Mouse (Mus musculus): ENCODE results near the gene Kbtbd2. TPM values are rescaled to one million over a fixed set of nuclear protein-coding genes. Genes with fewer than 3 reads are reported as not detected.
A peak's percentile ranks its signal among the peaks of the same experiment; 100 is the strongest.

Kbtbd2 gene
- polyA plus RNA-seq, 1 experiment from 2014 or later: 35.0 TPM

- ATAC-seq (replicated peaks; ENCODE audit: insufficient number of reproducible peaks, low FRiP score, low TSS enrichment, low read depth) (no peak), DNase-seq (ENCODE audit: low spot score) (no peak)
- H3K27me3 ChIP-seq (ENCODE audit: control insufficient read depth, insufficient read depth, low read length): no peaks in the 10 kb centered on the region
- no peaks in the 10 kb centered on the region for H3K36me3 ChIP-seq (replicated peaks; ENCODE audit: control insufficient read depth, insufficient read depth, low read depth, low read length)
- no peak overlapping the region for H3K9ac ChIP-seq (replicated peaks; ENCODE audit: low read length)
- H3K4me1 ChIP-seq (ENCODE audit: control insufficient read depth, insufficient read depth, low read length): no peaks in the 10 kb centered on the region
- no peaks in the 10 kb centered on the region for H3K9me3 ChIP-seq (replicated peaks; ENCODE audit: control insufficient read depth, low read length)
- WGBS: 79% methylated on average over 4 of the region's 4 CpGs
- no peak overlapping the region for H3K4me3 ChIP-seq (ENCODE audit: low read depth, low read length)
- no peak overlapping the region for H3K27ac ChIP-seq (replicated peaks; ENCODE audit: low read depth, low read length)
- H3K4me2 ChIP-seq (ENCODE audit: low read depth, low read length): no peak overlapping the region
These were observed 7.4 kb upstream of the Kbtbd2 start for GRCm38 (mm10) chr6:56805026-56805425.

DNA sequence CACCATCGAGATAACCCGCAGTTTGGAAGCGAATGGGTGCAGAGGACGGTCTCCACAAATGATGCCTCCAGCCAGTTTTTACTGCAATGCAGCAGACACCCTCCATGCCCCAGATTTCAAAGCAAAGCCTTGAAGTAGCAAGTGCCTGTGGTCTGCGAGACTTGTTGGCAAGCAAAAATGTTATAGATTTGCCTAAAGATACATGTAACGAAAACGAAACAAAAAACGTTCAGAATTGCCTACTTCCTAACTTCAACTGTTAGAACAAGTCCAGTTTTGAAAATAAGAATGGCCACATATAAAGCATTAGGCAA is 496 bp upstream of the Kbtbd2 start:
- peak overlapping the region; percentile 97 for H3K9ac ChIP-seq (replicated peaks; ENCODE audit: low read length)
- 17% methylated on average over 8 of the region's 8 CpGs for WGBS
- peak overlapping the region; percentile 66 for H3K4me2 ChIP-seq (ENCODE audit: low read depth, low read length)
- H3K4me1 ChIP-seq (ENCODE audit: control insufficient read depth, insufficient read depth, low read length): peaks cover 6% of the 10 kb centered on the region; the same call in 1 of the 2 replicates
- H3K36me3 ChIP-seq (replicated peaks; ENCODE audit: control insufficient read depth, insufficient read depth, low read depth, low read length): no peaks in the 10 kb centered on the region
- H3K4me3 ChIP-seq (ENCODE audit: low read depth, low read length): peak overlapping the region; percentile 90
- peak; percentile 10 for DNase-seq (ENCODE audit: low spot score)
- H3K27ac ChIP-seq (replicated peaks; ENCODE audit: low read depth, low read length): peak overlapping the region; percentile 100
- no peaks in the 10 kb centered on the region for H3K9me3 ChIP-seq (replicated peaks; ENCODE audit: control insufficient read depth, low read length)
- ATAC-seq (replicated peaks; ENCODE audit: insufficient number of reproducible peaks, low FRiP score, low TSS enrichment, low read depth): no peak
- H3K27me3 ChIP-seq (ENCODE audit: control insufficient read depth, insufficient read depth, low read length): no peaks in the 10 kb centered on the region

- under 1% methylated on average over 16 of the region's 16 CpGs for WGBS
- Histone ChIP-seq H3K9ac (replicated peaks; ENCODE audit: low read length) (peak overlapping the region; percentile 97), H3K4me2 (ENCODE audit: low read depth, low read length) (peak overlapping the region; percentile 53), H3K36me3 (replicated peaks; ENCODE audit: control insufficient read depth, insufficient read depth, low read depth, low read length) (no peaks in the 10 kb centered on the region), H3K9me3 (replicated peaks; ENCODE audit: control insufficient read depth, low read length) (no peaks in the 10 kb centered on the region), H3K4me3 (ENCODE audit: low read depth, low read length) (peak overlapping the region; percentile 90), H3K27ac (replicated peaks; ENCODE audit: low read depth, low read length) (peak overlapping the region; percentile 100), H3K4me1 (ENCODE audit: control insufficient read depth, insufficient read depth, low read length) (peaks cover 6% of the 10 kb centered on the region; the same call in 1 of the 2 replicates), H3K27me3 (ENCODE audit: control insufficient read depth, insufficient read depth, low read length) (no peaks in the 10 kb centered on the region)
- DNase-seq (ENCODE audit: low spot score) (peak; percentile 63), ATAC-seq (replicated peaks; ENCODE audit: insufficient number of reproducible peaks, low FRiP score, low TSS enrichment, low read depth) (0 out of 2 replicates have a peak, but pooled peaks have one; percentile 0)
These were observed 908 bp downstream of the Kbtbd2 start for GRCm38 (mm10) chr6:56796668-56797141.

GRCm38 (mm10) chr6:56796232-56796631 is 1.4 kb downstream of the Kbtbd2 start:
- Histone ChIP-seq H3K4me3 (ENCODE audit: low read depth, low read length) (peak overlapping the region; percentile 90), H3K4me2 (ENCODE audit: low read depth, low read length) (peak overlapping the region; percentile 53), H3K27me3 (ENCODE audit: control insufficient read depth, insufficient read depth, low read length) (no peaks in the 10 kb centered on the region), H3K36me3 (replicated peaks; ENCODE audit: control insufficient read depth, insufficient read depth, low read depth, low read length) (no peaks in the 10 kb centered on the region), H3K4me1 (ENCODE audit: control insufficient read depth, insufficient read depth, low read length) (peaks cover 6% of the 10 kb centered on the region; the same call in 1 of the 2 replicates), H3K27ac (replicated peaks; ENCODE audit: low read depth, low read length) (peak overlapping the region; percentile 100; the same call in 1 of the 2 replicates), H3K9ac (replicated peaks; ENCODE audit: low read length) (peak overlapping the region; percentile 97), H3K9me3 (replicated peaks; ENCODE audit: control insufficient read depth, low read length) (no peaks in the 10 kb centered on the region)
- DNase-seq (ENCODE audit: low spot score) (no peak), ATAC-seq (replicated peaks; ENCODE audit: insufficient number of reproducible peaks, low FRiP score, low TSS enrichment, low read depth) (no peak)
- WGBS: 12% methylated on average over 8 of the region's 8 CpGs

DNA sequence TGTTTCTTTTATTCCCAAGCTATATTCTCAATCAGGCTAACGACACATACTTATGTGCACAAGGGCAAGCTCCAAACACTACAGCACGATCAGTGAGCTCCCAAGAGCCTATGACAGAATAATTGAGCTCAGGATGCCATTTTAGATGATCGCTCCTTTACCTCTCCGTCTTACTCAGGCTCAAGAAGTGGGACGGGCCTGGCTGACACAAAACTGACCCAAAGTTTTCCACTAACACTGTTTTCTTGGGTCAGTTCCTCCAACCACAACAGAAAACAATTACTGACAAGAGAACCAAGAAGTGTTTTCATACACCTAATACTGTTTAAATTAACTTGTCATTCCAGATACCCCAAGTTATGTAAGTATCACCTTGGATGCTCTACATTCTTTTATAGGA is 2.8 kb downstream of the Kbtbd2 start:
- H3K36me3 ChIP-seq (replicated peaks; ENCODE audit: control insufficient read depth, insufficient read depth, low read depth, low read length): no peaks in the 10 kb centered on the region
- ATAC-seq (replicated peaks; ENCODE audit: insufficient number of reproducible peaks, low FRiP score, low TSS enrichment, low read depth): no peak
- no peak for DNase-seq (ENCODE audit: low spot score)
- no peak overlapping the region for H3K4me2 ChIP-seq (ENCODE audit: low read depth, low read length)
- H3K9ac ChIP-seq (replicated peaks; ENCODE audit: low read length): no peak overlapping the region
- 87% methylated on average over 5 of the region's 5 CpGs for WGBS
- H3K27me3 ChIP-seq (ENCODE audit: control insufficient read depth, insufficient read depth, low read length): no peaks in the 10 kb centered on the region
- H3K4me1 ChIP-seq (ENCODE audit: control insufficient read depth, insufficient read depth, low read length): peaks cover 6% of the 10 kb centered on the region; the same call in 1 of the 2 replicates
- H3K4me3 ChIP-seq (ENCODE audit: low read depth, low read length): no peak overlapping the region
- H3K27ac ChIP-seq (replicated peaks; ENCODE audit: low read depth, low read length): no peak overlapping the region
- H3K9me3 ChIP-seq (replicated peaks; ENCODE audit: control insufficient read depth, low read length): no peaks in the 10 kb centered on the region

DNA sequence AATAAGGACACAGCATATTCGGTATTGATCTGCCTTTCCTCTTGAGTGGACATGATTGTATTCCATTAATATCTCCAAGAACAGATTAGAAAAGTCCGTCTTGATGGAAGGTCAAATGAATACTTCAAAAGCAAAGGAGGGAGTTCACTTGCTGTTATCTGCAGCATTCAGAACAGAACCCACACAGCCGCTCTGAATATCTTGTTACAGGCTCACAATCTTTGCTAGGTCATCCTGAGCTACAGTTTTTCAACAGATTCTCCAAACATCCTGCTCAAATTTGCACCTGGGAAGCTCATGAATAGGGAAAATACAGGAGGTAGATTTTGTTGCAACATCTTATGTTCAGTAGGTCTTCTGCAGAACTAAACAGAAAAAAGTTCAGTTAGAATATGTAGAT is 8.3 kb downstream of the Kbtbd2 start:
- H3K4me1 ChIP-seq (ENCODE audit: control insufficient read depth, insufficient read depth, low read length): no peaks in the 10 kb centered on the region
- no peaks in the 10 kb centered on the region for H3K36me3 ChIP-seq (replicated peaks; ENCODE audit: control insufficient read depth, insufficient read depth, low read depth, low read length)
- no peaks in the 10 kb centered on the region for H3K9me3 ChIP-seq (replicated peaks; ENCODE audit: control insufficient read depth, low read length)
- no peak for ATAC-seq (replicated peaks; ENCODE audit: insufficient number of reproducible peaks, low FRiP score, low TSS enrichment, low read depth)
- no peaks in the 10 kb centered on the region for H3K27me3 ChIP-seq (ENCODE audit: control insufficient read depth, insufficient read depth, low read length)
- H3K9ac ChIP-seq (replicated peaks; ENCODE audit: low read length): no peak overlapping the region
- no peak overlapping the region for H3K27ac ChIP-seq (replicated peaks; ENCODE audit: low read depth, low read length)
- H3K4me3 ChIP-seq (ENCODE audit: low read depth, low read length): no peak overlapping the region
- H3K4me2 ChIP-seq (ENCODE audit: low read depth, low read length): no peak overlapping the region
- DNase-seq (ENCODE audit: low spot score): no peak
- WGBS: 88% methylated on average over 3 of the region's 3 CpGs

DNA sequence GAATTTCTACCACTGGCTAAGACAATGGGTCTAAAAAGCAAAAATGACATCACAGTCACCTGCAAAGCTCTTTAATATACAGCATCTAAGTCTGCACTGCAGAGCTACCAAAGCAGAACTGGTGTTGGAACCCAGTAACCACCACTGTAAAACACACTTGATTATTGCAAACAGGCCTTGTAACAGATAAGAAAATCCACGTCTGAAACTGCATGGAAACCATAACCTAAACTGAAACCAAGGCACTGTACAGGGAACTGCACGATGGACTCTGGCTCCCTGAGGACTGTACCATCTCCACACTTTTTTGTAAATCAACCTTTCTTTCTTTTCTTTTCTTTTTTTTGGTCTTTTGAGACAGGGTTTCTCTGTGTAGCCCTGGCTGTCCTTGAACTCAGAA is 9.9 kb downstream of the Kbtbd2 start:
- Histone ChIP-seq H3K4me3 (ENCODE audit: low read depth, low read length) (no peak overlapping the region), H3K36me3 (replicated peaks; ENCODE audit: control insufficient read depth, insufficient read depth, low read depth, low read length) (no peaks in the 10 kb centered on the region; the same call in 1 of the 2 replicates), H3K9ac (replicated peaks; ENCODE audit: low read length) (no peak overlapping the region), H3K9me3 (replicated peaks; ENCODE audit: control insufficient read depth, low read length) (no peaks in the 10 kb centered on the region), H3K4me1 (ENCODE audit: control insufficient read depth, insufficient read depth, low read length) (no peaks in the 10 kb centered on the region), H3K27ac (replicated peaks; ENCODE audit: low read depth, low read length) (no peak overlapping the region), H3K27me3 (ENCODE audit: control insufficient read depth, insufficient read depth, low read length) (no peaks in the 10 kb centered on the region), H3K4me2 (ENCODE audit: low read depth, low read length) (no peak overlapping the region)
- DNase-seq (ENCODE audit: low spot score) (no peak), ATAC-seq (replicated peaks; ENCODE audit: insufficient number of reproducible peaks, low FRiP score, low TSS enrichment, low read depth) (no peak)
- 87% methylated on average over 2 of the region's 2 CpGs for WGBS

DNA sequence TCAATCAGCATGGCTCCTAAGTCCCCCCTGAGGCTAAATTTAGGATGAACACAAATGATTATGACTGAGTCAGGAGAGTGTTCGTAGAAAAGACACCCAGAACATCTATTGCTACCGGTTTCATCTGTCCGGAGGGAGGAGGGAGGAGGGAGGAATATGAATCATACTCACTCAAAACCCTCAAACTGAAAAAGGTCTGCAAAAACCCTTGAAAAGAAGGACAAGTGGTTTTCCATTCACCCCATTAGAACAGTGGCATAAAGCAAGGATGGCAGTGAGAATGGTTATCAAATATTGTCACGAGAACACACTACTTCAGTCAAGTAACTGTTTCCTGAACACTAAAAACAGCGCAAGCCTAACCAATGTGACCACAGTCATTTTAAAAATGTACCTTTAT is 12.5 kb downstream of the Kbtbd2 start:
- Histone ChIP-seq H3K9ac (replicated peaks; ENCODE audit: low read length) (no peak overlapping the region), H3K27ac (replicated peaks; ENCODE audit: low read depth, low read length) (no peak overlapping the region), H3K4me3 (ENCODE audit: low read depth, low read length) (no peak overlapping the region), H3K36me3 (replicated peaks; ENCODE audit: control insufficient read depth, insufficient read depth, low read depth, low read length) (no peaks in the 10 kb centered on the region; the same call in none of the 2 replicates), H3K27me3 (ENCODE audit: control insufficient read depth, insufficient read depth, low read length) (no peaks in the 10 kb centered on the region), H3K4me2 (ENCODE audit: low read depth, low read length) (no peak overlapping the region), H3K9me3 (replicated peaks; ENCODE audit: control insufficient read depth, low read length) (no peaks in the 10 kb centered on the region), H3K4me1 (ENCODE audit: control insufficient read depth, insufficient read depth, low read length) (no peaks in the 10 kb centered on the region)
- WGBS: 100% methylated on average over 5 of the region's 5 CpGs
- DNase-seq (ENCODE audit: low spot score) (no peak), ATAC-seq (replicated peaks; ENCODE audit: insufficient number of reproducible peaks, low FRiP score, low TSS enrichment, low read depth) (no peak)
